Mouse (Mus musculus): ENCODE measurements at regions not wholly inside any gene's neighbourhood (a gene's known extent, or its start where the extent isn't known, plus 50 kb on each side); places are given as distances from the start of the nearest gene placed in this dataset.

GRCm38 (mm10) chr19:28111263-28112180 is 100.6 kb upstream of the Rfx3 start:
- no peak for DNase-seq (ENCODE audit: low spot score)

GRCm38 (mm10) chr19:28095620-28096019 is 84.7 kb upstream of the Rfx3 start:
- DNase-seq (ENCODE audit: low spot score): no peak

- DNase-seq (ENCODE audit: low spot score): no peak
Observed at GRCm38 (mm10) chr19:28092252-28092651, 81.3 kb upstream of the Rfx3 start.

- no peak for DNase-seq (ENCODE audit: low spot score)
Observed at GRCm38 (mm10) chr19:28087607-28088546, 76.9 kb upstream of the Rfx3 start.

GRCm38 (mm10) chr19:28070386-28070785 is 59.4 kb upstream of the Rfx3 start:
- DNase-seq (ENCODE audit: low spot score): no peak
